Mouse (Mus musculus) activated CD4-positive, CD25-positive, alpha-beta regulatory T cell, adult 4 months (primary cell): ENCODE results near the gene Dph5. TPM values are rescaled to one million over a fixed set of nuclear protein-coding genes. Genes with fewer than 3 reads are reported as not detected.
"Not testable (repeated sequence)": the region's sequence is repeated elsewhere in the genome, so short reads cannot be mapped to it uniquely, and the experiment has no call there.

Experiments used
- ATAC-seq: one replicate; pipeline ENCODE4 v1.8.0; 2017
- polyA plus RNA-seq, 2 experiments: library from polyadenylated mRNA; unstranded; fragments of 100-300 nt; shearing (Covaris generic); gene quantifications; one replicate each; pipeline ENCODE4 v1.2.1; 2017

Gene Dph5
- 10 to 100 TPM; 59.9 to 65.4 TPM for polyA plus RNA-seq

- peak; percentile 81 for ATAC-seq
These were observed at the start of gene Dph5 for GRCm38 (mm10) chr3:115887427-115888309. Gene Dph5, plus strand, starts transcription at chr3:115887837.

- no peak for ATAC-seq
These were observed 43.1 kb upstream of the Dph5 start for GRCm38 (mm10) chr3:115844566-115844965.

- ATAC-seq = no peak
These were observed 42.5 kb upstream of the Dph5 start for GRCm38 (mm10) chr3:115845032-115845618.

- no peak for ATAC-seq
These were observed 41.9 kb upstream of the Dph5 start for GRCm38 (mm10) chr3:115845724-115846123.

GRCm38 (mm10) chr3:115846153-115846552 lies 41.5 kb upstream of the Dph5 start:
- ATAC-seq = no peak

GRCm38 (mm10) chr3:115848686-115849480 lies 38.8 kb upstream of the Dph5 start:
- no peak for ATAC-seq

- no peak for ATAC-seq
These were observed 36.7 kb upstream of the Dph5 start for GRCm38 (mm10) chr3:115850946-115851345.

- ATAC-seq = no peak
These were observed 32.9 kb upstream of the Dph5 start for GRCm38 (mm10) chr3:115854672-115855191.

- ATAC-seq = no peak
These were observed 32.1 kb upstream of the Dph5 start for GRCm38 (mm10) chr3:115855576-115855975.

- no peak for ATAC-seq
These were observed 31.1 kb upstream of the Dph5 start for GRCm38 (mm10) chr3:115856484-115857022.

GRCm38 (mm10) chr3:115857436-115857835 lies 30.2 kb upstream of the Dph5 start:
- no peak for ATAC-seq

- no peak for ATAC-seq
These were observed 28.8 kb upstream of the Dph5 start for GRCm38 (mm10) chr3:115858822-115859221.

GRCm38 (mm10) chr3:115860780-115861179 lies 26.9 kb upstream of the Dph5 start:
- ATAC-seq = not testable (repeated sequence)

- ATAC-seq = no peak
These were observed 24.1 kb upstream of the Dph5 start for GRCm38 (mm10) chr3:115863487-115863886.

GRCm38 (mm10) chr3:115867150-115867549 lies 20.5 kb upstream of the Dph5 start:
- ATAC-seq = no peak

- ATAC-seq = no peak
These were observed 19.7 kb upstream of the Dph5 start for GRCm38 (mm10) chr3:115867901-115868300.

GRCm38 (mm10) chr3:115869360-115869759 lies 18.3 kb upstream of the Dph5 start:
- ATAC-seq = no peak

- no peak for ATAC-seq
These were observed 12.1 kb upstream of the Dph5 start for GRCm38 (mm10) chr3:115875551-115875950.

- no peak for ATAC-seq
These were observed 10.5 kb upstream of the Dph5 start for GRCm38 (mm10) chr3:115877133-115877532.

- ATAC-seq = no peak
These were observed 3.6 kb upstream of the Dph5 start for GRCm38 (mm10) chr3:115884086-115884485.

- peak; percentile 17 for ATAC-seq
These were observed 871 bp downstream of the Dph5 start for GRCm38 (mm10) chr3:115888310-115889106.

- ATAC-seq = no peak
These were observed 4.7 kb downstream of the Dph5 start for GRCm38 (mm10) chr3:115892341-115892740.
